Mouse (Mus musculus) liver, postnatal 0 days (tissue): ENCODE measurements around the gene Asphd1.

Source experiments
- CTCF ChIP-seq: sonication (generic); IDR thresholded peaks from 2 replicates; pipeline ENCODE4 v1.5.1; 2016; ENCODE audit warnings: antibody characterized with exemption, low read depth
- EP300 ChIP-seq: IDR thresholded peaks from 2 replicates; pipeline ENCODE4 v1.6.1; 2016; ENCODE audit warnings: antibody characterized with exemption, low read depth, mild to moderate bottlenecking

DNA sequence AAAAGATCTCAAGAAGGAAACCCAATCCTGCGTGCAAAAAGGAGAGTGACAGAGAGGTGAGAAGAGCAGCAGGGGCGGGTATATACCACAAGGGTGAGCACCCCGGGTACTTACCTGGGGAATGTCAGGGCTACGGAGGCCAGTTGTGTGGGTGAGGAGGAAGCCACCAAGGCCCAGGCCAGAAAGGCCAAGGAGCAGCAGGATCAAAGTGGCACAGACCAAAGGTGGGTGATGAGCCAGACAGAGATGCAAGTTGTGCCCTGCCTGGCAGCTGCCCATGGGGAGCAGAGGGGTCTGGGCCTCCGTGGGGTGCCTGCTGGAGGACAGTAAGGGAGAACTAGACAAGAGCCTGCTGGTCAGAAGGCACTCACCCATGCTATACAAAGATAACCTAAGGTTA, 52.5 kb downstream of the Asphd1 start:
- TF ChIP-seq CTCF: no peak
- TF ChIP-seq EP300: no peak
